Mouse (Mus musculus) stomach, postnatal 0 days (tissue): ENCODE measurements around the gene Gm266.

Experiments used
- CTCF ChIP-seq: IDR thresholded peaks from 2 replicates; pipeline ENCODE4 v1.5.1; 2016; ENCODE audit warnings: antibody characterized with exemption, low read depth, mild to moderate bottlenecking, moderate library complexity
- EP300 ChIP-seq: optimal IDR thresholded peaks from 2 replicates; pipeline ENCODE3; 2016; ENCODE audit warnings: antibody characterized with exemption

GRCm38 (mm10) chr12:111503063-111503567, 17.5 kb upstream of the Gm266 start:
- TF ChIP-seq EP300: no peak
- TF ChIP-seq CTCF: no peak
